Mouse (Mus musculus) CH12.LX (cell line): Measurements from ENCODE around the gene D16Ertd472e.

Source experiments
- CTCF ChIP-seq, 2 experiments: IDR thresholded peaks in 1 of 2; conservative IDR thresholded peaks in 1 of 2; 2 replicates each; pipeline ENCODE4 v1.5.1; 2011 to 2012; ENCODE audit warnings: low read depth in 2 of 2, low read length in 2 of 2, improper control_type of control experiment in 1 of 2, inconsistent platforms in 1 of 2, mild to moderate bottlenecking in 1 of 2, moderate library complexity in 1 of 2
- ETS1 ChIP-seq: conservative IDR thresholded peaks from 2 replicates; pipeline ENCODE4 v1.6.1; 2012; ENCODE audit warnings: low read depth, mild to moderate bottlenecking, inconsistent platforms, low read length, improper control_type of control experiment, moderate library complexity
- HCFC1 ChIP-seq: IDR thresholded peaks from 2 replicates; pipeline ENCODE4 v1.6.1; 2012; ENCODE audit warnings: low read depth, mild to moderate bottlenecking, inconsistent platforms, low read length, improper control_type of control experiment
- JUND ChIP-seq: conservative IDR thresholded peaks from 2 replicates; pipeline ENCODE4 v1.6.1; 2011; ENCODE audit warnings: low read depth, low read length, improper control_type of control experiment
- POLR2A ChIP-seq: IDR thresholded peaks from 2 replicates; pipeline ENCODE4 v1.6.1; 2011; ENCODE audit warnings: low read depth, mild to moderate bottlenecking, improper control_type of control experiment, low read length
- SIN3A ChIP-seq: IDR thresholded peaks from 2 replicates; pipeline ENCODE4 v1.6.1; 2012; ENCODE audit warnings: low read length, improper control_type of control experiment, inconsistent platforms
- USF1 ChIP-seq: IDR thresholded peaks from 2 replicates; pipeline ENCODE4 v1.6.1; 2014; ENCODE audit warnings: low read depth, mild to moderate bottlenecking, inconsistent platforms, low read length, improper control_type of control experiment
- ZC3H11A ChIP-seq: IDR thresholded peaks from 2 replicates; pipeline ENCODE4 v1.6.1; 2012; ENCODE audit warnings: low read depth, mild to moderate bottlenecking, inconsistent platforms, low read length, improper control_type of control experiment

- TF ChIP-seq POLR2A (no peak), HCFC1 (no peak), SIN3A (no peak), USF1 (no peak), CTCF (conservative IDR thresholded peaks at IDR 0.05 in 1 of 2, IDR thresholded peaks at IDR 0.05 in 1 of 2; ENCODE audit: low read depth in 2 of 2, low read length in 2 of 2) (no peak), ZC3H11A (no peak), ETS1 (no peak), JUND (no peak)
Observed at GRCm38 (mm10) chr16:78546529-78546928, 30.0 kb downstream of the D16Ertd472e start.
